Mouse (Mus musculus) lung, adult 2 months (tissue): ENCODE data around the gene Psen2.

Experiments used
- CTCF ChIP-seq: fragments of 200-500 bp; IDR thresholded peaks from 2 replicates; pipeline ENCODE4 v1.5.1; 2011; ENCODE audit warnings: mild to moderate bottlenecking, low read length, control low read depth; ENCODE audit not compliant: insufficient read depth
- POLR2A ChIP-seq: fragments of 200-500 bp; IDR thresholded peaks from 2 replicates; pipeline ENCODE4 v1.6.1; 2011; ENCODE audit warnings: low read depth, mild to moderate bottlenecking, control low read depth, low read length, borderline replicate concordance; ENCODE audit errors: extremely low read depth

DNA sequence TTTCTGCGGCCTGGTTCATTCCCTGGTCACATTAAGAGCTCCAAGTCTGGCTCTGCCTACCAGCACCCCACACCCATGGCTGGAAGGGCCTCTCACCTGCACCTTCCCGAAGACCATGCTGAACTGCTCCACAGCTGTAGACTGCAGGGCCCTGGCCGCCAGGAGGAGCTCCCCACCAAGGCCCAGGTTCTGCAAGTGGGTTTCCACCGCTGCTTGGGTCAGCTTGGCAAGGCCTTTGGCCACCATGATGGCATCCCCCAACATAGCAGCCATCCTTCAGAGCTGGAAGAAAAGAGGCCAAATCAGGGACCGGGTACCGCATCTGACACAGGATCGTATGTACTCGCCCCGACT, 81.3 kb downstream of the Psen2 start:
- TF ChIP-seq CTCF (no peak), POLR2A (no peak)
